Mouse (Mus musculus): ENCODE measurements at regions not wholly inside any gene's neighbourhood (a gene's known extent, or its start where the extent isn't known, plus 50 kb on each side); places are given as distances from the start of the nearest gene placed in this dataset.
"Not testable (repeated sequence)": the region's sequence is repeated elsewhere in the genome, so short reads cannot be mapped to it uniquely, and the experiment has no call there.

GRCm38 (mm10) chr5:14309981-14310380 is 204.7 kb upstream of the Pclo start:
- DNase-seq = no peak

- DNase-seq = no peak
Measured at GRCm38 (mm10) chr5:14311729-14312128, 203.0 kb upstream of the Pclo start.

DNA sequence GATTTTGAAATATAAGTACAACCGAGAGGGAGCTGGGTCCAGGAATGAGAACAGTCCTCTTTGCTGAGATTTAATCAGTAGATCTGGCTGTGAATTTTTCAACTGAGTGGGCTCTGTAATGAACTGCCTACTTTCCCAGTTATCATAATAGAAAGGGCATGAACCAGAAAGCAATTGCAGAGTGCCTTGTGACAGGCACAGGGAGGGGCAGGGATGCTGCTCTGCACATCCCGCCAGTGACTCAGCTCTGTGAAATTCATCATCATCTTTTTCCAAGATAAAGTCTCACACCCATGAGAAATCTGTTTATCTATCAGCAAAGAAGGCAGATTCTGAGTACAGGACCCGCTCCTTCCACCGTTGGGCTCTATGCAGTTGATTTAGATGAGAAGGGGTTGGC is 194.5 kb upstream of the Pclo start:
- no peak for DNase-seq

DNA sequence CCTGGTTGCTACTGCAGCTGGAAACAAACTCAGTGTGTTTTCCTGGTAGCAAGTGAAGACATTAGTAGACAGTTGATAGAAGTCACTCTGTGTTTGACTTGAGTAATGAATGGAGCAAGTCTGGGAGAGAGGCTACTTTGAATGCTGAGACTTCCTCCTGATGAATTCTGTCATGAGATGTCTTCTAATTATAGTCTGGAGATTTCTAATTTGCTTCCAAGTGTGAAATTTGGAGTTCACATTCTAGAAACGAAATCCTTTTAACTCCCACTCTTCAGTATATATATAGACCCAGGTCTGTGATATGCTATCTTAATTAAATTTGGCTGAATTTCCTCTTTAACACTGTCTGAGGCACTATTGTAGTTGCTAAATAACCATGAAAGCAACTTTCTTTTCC is 192.7 kb upstream of the Pclo start:
- no peak for DNase-seq

GRCm38 (mm10) chr5:14360446-14360845 is 154.3 kb upstream of the Pclo start:
- no peak for DNase-seq

DNA sequence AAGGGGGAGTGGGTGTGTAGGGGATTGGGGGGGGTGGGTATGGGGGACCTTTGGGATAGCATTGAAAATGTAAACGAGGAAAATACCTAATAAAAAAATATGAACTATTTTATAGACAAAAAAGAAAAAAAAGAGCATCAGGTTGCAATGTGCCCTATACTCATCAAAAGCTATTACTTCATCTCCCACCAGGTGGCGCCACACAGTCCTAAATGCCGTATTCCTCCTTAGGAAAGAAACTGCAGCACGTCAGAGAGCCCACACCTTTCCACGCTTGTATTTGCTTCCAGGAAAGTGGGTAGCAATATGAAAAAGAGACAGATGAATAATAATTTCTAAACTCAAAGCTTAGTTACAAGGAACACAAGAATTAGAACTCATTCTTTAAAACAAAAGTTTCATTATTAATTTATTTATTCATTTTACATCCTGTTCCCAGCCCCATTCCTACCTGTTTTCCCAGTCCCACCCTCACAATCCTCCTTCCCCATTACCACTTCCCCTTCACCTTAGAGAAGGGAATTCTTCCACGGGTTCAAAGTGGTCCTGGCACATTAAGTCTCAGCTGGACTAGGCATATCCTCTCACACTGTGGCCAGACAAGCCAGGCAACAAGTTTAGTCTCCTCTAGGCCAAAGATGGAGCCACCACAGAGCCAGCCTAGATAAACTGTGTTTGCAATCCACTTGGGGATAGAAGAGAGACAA is 125.4 kb upstream of the Pclo start:
- DNase-seq = peak; percentile 81 to 85

- DNase-seq = no peak
Measured at GRCm38 (mm10) chr5:14391793-14392192, 122.9 kb upstream of the Pclo start.

DNA sequence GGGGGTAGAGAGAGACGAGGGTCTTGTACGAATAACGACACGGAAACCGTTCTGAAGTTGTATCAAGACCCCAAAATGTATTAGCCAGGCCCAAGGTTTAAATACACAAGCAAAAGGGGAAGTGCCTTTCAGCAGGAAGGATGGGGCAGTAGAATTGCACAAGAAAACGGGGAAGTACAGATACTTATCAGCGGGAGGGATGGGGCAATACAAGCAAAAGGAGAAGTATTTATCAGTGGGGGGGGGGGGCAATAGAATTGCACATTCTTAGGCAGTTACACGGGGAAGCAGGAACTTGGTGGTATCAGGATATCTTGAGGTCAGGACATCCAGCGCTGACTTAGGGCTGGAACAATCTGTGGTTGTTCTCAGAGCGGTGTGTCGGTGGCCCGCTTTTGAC is 111.3 kb upstream of the Pclo start:
- not testable (repeated sequence) for DNase-seq

GRCm38 (mm10) chr5:14404344-14404743 is 110.4 kb upstream of the Pclo start:
- no peak for DNase-seq

DNA sequence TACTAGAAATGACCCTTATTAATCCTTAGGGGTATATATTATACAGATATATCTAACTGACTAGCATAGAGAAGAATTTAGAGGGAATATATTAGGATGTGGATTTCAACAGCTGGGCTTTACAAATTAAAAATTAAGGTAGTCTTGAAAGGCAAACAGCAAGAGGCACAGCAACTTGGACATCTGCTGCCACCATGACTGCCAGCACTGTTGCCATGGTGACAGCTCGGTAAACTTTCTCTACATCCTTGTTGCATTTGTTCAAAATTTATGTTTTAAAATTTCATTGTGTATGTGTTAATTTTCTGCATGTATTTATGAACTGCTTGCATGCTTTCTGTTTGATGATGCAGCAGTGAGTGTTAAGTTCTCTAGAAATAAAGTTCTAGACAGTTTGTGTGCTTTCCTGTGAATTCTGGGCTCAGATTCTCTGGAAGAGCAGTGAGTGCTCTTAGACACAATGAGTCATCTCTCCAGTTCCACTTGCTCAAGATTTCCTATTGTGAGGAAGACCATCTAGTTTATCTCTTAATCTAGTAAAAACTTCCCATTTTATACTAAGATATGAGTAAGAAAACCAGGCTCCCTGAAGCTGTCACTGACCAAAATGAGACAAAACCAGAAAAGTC is 99.4 kb upstream of the Pclo start:
- no peak for DNase-seq

DNA sequence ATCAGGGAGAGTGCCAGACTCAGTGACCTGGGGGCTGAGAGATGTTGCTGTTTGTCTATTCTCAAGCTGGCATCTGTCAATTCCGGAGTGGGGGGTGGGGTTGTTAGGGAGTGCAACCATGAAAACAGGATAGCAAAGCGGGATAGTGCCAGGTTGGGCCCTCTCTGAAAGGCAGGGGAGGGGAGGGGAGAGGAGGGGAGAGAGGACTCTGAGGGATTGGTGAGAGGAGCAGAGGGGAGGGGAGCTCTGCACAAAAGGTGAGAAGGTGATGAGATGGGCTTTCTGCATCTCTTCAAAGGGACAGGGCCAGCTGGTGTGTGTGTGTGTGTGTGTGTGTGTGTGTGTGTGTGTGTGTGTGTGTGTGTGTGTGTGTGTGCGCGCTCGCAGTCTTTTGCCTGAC is 61.6 kb upstream of the Pclo start:
- no peak for DNase-seq

Data from cerebellum, adult 18-20 months (tissue).